Mouse (Mus musculus): ENCODE results near the gene Tprg.

Tprg gene

GRCm38 (mm10) chr16:25333279-25334219 lies 46.9 kb downstream of the Tprg start:
- DNase-seq, result no peak

GRCm38 (mm10) chr16:25335058-25335703 lies 48.6 kb downstream of the Tprg start:
- no peak for DNase-seq

GRCm38 (mm10) chr16:25349626-25350025 lies 63.0 kb downstream of the Tprg start:
- peak; percentile 75 for DNase-seq

- DNase-seq, result no peak
Measured at GRCm38 (mm10) chr16:25367834-25368233, 81.2 kb downstream of the Tprg start.

- peak; percentile 17 for DNase-seq
Measured at GRCm38 (mm10) chr16:25369984-25370412, 83.4 kb downstream of the Tprg start.

- no peak for DNase-seq
Measured at GRCm38 (mm10) chr16:25374121-25374520, 87.5 kb downstream of the Tprg start.

- DNase-seq, result peak; percentile 48
Measured at GRCm38 (mm10) chr16:25374775-25375174, 88.2 kb downstream of the Tprg start.

- peak; percentile 84 for DNase-seq
Measured at GRCm38 (mm10) chr16:25376720-25377373, 90.2 kb downstream of the Tprg start.

- no peak for DNase-seq
Measured at GRCm38 (mm10) chr16:25377695-25378094, 91.1 kb downstream of the Tprg start.

GRCm38 (mm10) chr16:25385498-25386192 lies 99.0 kb downstream of the Tprg start:
- no peak for DNase-seq

GRCm38 (mm10) chr16:25394676-25395075 lies 108.1 kb downstream of the Tprg start:
- peak; percentile 19 for DNase-seq

GRCm38 (mm10) chr16:25404156-25404555 lies 117.5 kb downstream of the Tprg start:
- no peak for DNase-seq

GRCm38 (mm10) chr16:25407204-25407886 lies 120.7 kb downstream of the Tprg start:
- no peak for DNase-seq

GRCm38 (mm10) chr16:25408032-25408431 lies 121.4 kb downstream of the Tprg start:
- DNase-seq, result no peak

- DNase-seq, result no peak
Measured at GRCm38 (mm10) chr16:25411307-25411706, 124.7 kb downstream of the Tprg start.

- DNase-seq, result no peak
Measured at GRCm38 (mm10) chr16:25413885-25414284, 127.3 kb downstream of the Tprg start.

- DNase-seq, result no peak
Measured at GRCm38 (mm10) chr16:25415186-25415585, 128.6 kb downstream of the Tprg start.

GRCm38 (mm10) chr16:25417875-25418630 lies 131.4 kb downstream of the Tprg start:
- no peak for DNase-seq

GRCm38 (mm10) chr16:25422997-25423396 lies 136.4 kb downstream of the Tprg start:
- no peak for DNase-seq

- no peak for DNase-seq
Measured at GRCm38 (mm10) chr16:25424001-25424400, 137.4 kb downstream of the Tprg start.

- DNase-seq, result no peak
Measured at GRCm38 (mm10) chr16:25424915-25425314, 138.3 kb downstream of the Tprg start.

Measured in kidney, postnatal 14 days (tissue).